Mouse (Mus musculus) heart, embryonic 13.5 days (tissue): ENCODE measurements at regions not wholly inside any gene's neighbourhood (a gene's known extent, or its start where the extent isn't known, plus 50 kb on each side); places are given as distances from the start of the nearest gene placed in this dataset.

Experiments used
- ATAC-seq: fragments of 200-750 bp; cut with Nextera tagmentation; 2 replicates; pipeline ENCODE4 v1.8.0; 2017; ENCODE audit warnings: moderate TSS enrichment; ENCODE audit not compliant: insufficient number of reproducible peaks, low FRiP score, low TSS enrichment; ENCODE audit errors: extremely low read depth
- H3K27ac ChIP-seq: fragments of 300-500 bp; sonication (generic); replicated peaks from 2 replicates; pipeline ENCODE4 v1.5.1; 2015; ENCODE audit warnings: moderate library complexity, mild to moderate bottlenecking, inconsistent platforms
- H3K27me3 ChIP-seq: fragments of 300-500 bp; sonication (generic); replicated peaks from 2 replicates; pipeline ENCODE4 v1.6.1; 2015; ENCODE audit warnings: mild to moderate bottlenecking, inconsistent platforms
- H3K36me3 ChIP-seq: fragments of 300-500 bp; sonication (generic); 2 replicates; pipeline ENCODE4 v1.6.1; 2015; ENCODE audit warnings: mild to moderate bottlenecking, inconsistent platforms
- H3K4me1 ChIP-seq: fragments of 300-500 bp; sonication (generic); 2 replicates; pipeline ENCODE4 v1.6.1; 2015; ENCODE audit warnings: inconsistent platforms
- H3K4me2 ChIP-seq: fragments of 300-500 bp; sonication (generic); 2 replicates; pipeline ENCODE4 v1.6.1; 2015; ENCODE audit warnings: inconsistent platforms, mild to moderate bottlenecking, moderate library complexity
- H3K4me3 ChIP-seq: fragments of 300-500 bp; sonication (generic); 2 replicates; pipeline ENCODE4 v1.5.1; 2015; ENCODE audit warnings: moderate library complexity, mild to moderate bottlenecking, inconsistent platforms
- H3K9ac ChIP-seq: fragments of 300-500 bp; sonication (generic); 2 replicates; pipeline ENCODE4 v1.6.1; 2015; ENCODE audit warnings: inconsistent platforms, mild to moderate bottlenecking, moderate library complexity
- H3K9me3 ChIP-seq: fragments of 300-500 bp; sonication (generic); 2 replicates; pipeline ENCODE4 v1.6.1; 2016; ENCODE audit warnings: inconsistent platforms
- WGBS: fragments of 180-500 bp; shearing (Covaris S2); methylation state at CpG from one replicate; pipeline ENCODE4 v1.1.7; 2015; ENCODE audit warnings: mixed read lengths; 5-methylcytosine and 5-hydroxymethylcytosine counted together

DNA sequence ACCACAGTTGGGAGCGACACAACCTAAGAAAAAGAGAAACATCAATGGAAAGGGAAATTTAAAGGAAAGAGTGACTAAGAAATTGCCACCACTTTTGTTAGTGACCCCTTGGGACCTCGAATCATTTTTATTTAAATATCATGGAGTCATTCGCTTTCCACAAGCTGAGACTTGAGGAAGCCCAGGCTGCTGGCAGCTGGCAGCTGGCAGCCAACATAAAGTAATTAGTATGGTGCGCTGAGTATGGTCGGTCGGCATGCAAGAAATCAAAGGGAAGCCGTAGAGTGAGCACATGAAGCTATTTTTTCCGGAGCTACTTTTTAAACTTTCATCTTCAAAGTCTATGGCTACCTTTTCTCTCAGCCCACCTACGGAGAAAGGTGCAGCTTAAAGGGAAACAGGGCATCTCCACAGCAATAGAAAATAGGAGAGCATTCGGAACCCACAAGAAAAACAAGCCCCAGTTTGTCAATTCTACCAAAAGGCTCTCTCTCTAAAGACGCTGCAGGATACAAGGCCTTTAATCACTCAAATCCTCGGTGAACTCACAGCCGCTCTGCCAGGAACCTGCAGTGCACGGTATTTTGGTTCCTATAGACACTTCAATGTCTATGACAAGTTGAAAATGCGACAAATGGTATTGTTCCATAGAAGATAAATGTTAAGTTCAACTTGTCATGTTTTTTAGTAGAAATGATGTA, 206.6 kb upstream of the Tll1 start:
- 67% methylated on average over 15 of the region's 15 CpGs for WGBS
- Histone ChIP-seq H3K9me3 (no peaks in the 10 kb centered on the region), H3K4me2 (no peak overlapping the region), H3K27ac (no peak overlapping the region), H3K4me1 (no peaks in the 10 kb centered on the region), H3K9ac (no peak overlapping the region), H3K27me3 (no peaks in the 10 kb centered on the region), H3K36me3 (no peaks in the 10 kb centered on the region), H3K4me3 (no peak overlapping the region)
- no peak for ATAC-seq

DNA sequence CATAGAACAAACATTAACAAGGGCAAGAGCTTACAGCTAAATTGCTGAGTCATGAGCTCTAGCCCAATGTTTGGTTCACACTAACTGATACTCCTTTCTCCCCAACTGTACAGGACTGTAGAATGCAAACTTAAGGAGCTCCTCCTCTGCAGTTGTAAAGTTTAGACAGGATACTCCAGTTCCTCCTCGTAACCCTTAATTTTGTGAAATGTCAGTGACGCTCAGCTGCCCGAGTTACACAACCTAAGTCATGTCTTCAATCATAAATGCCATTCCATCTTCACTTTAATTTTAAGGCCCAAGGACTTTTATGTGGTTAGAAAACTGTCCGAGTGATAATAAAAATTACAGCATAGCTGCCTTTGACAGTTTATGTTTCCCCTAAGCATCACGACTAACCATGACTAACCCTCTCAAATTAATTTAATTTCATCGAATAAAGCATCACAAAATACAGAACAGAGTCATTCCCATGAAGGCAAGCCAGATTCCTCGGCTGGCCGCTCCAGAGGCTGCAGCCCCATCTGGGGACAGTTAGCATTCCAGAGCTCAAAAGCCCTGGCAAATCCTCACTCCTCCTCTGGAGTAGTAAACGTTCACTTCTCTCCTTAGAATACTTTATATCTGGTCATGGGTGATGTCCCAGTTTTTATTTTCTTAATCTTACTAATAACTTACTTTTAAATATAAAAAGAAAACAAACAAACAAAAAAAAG, 200.9 kb upstream of the Tll1 start:
- ATAC-seq = no peak
- Histone ChIP-seq H3K27ac (no peak overlapping the region), H3K36me3 (no peaks in the 10 kb centered on the region), H3K9me3 (no peaks in the 10 kb centered on the region), H3K4me1 (no peaks in the 10 kb centered on the region), H3K4me2 (no peak overlapping the region), H3K4me3 (no peak overlapping the region), H3K27me3 (no peaks in the 10 kb centered on the region), H3K9ac (no peak overlapping the region)
- WGBS = 56% methylated on average over 9 of the region's 9 CpGs

DNA sequence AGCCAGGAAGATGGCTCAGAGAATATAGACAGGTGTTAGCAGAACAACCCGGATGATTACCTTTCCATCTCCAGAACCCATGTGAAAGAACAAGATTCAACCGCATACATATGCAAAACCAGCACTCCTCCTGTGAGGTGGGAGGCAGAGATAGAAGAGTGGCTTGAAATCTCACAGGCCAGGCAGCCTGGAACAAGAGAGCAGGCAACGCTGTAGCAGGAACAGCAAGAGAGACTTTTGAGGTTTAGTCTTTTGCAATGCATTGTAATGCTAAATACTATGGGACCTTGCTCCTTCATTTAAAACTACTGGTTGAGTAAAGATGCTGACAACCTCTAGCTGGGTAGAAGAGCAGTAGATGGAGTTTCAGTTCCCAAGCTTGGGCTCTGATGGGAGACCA, 193.5 kb upstream of the Tll1 start:
- Histone ChIP-seq H3K4me3 (no peak overlapping the region), H3K36me3 (no peaks in the 10 kb centered on the region), H3K4me2 (no peak overlapping the region), H3K9ac (no peak overlapping the region), H3K4me1 (peaks cover 9% of the 10 kb centered on the region; the same call in 1 of the 2 replicates), H3K27ac (no peak overlapping the region), H3K27me3 (no peaks in the 10 kb centered on the region), H3K9me3 (no peaks in the 10 kb centered on the region)
- ATAC-seq = no peak
- 72% methylated on average over 3 of the region's 3 CpGs for WGBS

DNA sequence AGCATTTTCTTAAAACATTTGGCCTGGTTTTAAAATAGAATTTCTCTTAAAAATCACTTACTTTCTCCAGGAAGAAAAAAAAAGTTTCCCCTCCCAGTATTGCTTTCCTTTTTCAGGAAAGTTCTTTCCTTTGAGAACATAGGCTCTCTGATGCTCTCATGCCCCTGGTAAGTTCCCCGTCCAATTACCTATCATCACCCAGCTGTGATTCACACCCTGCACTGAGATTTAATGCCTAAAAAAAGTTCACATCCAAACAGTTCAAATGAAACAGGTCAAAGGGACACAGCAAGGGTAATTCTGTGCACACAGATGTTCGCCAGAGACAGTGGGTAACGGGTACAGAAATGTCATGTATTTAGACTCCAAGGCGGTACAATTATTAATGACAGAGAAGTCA, 191.8 kb upstream of the Tll1 start:
- no peaks in the 10 kb centered on the region for H3K27me3 ChIP-seq
- WGBS = 29% methylated on average over 4 of the region's 4 CpGs
- no peaks in the 10 kb centered on the region for H3K9me3 ChIP-seq
- no peak for ATAC-seq
- H3K9ac ChIP-seq = no peak overlapping the region
- 0 out of 2 replicates have a peak overlapping the region, but pooled peaks have one; percentile 5 for H3K27ac ChIP-seq
- no peak overlapping the region for H3K4me3 ChIP-seq
- peaks cover 9% of the 10 kb centered on the region; the same call in 1 of the 2 replicates for H3K4me1 ChIP-seq
- H3K4me2 ChIP-seq = no peak overlapping the region
- H3K36me3 ChIP-seq = no peaks in the 10 kb centered on the region

DNA sequence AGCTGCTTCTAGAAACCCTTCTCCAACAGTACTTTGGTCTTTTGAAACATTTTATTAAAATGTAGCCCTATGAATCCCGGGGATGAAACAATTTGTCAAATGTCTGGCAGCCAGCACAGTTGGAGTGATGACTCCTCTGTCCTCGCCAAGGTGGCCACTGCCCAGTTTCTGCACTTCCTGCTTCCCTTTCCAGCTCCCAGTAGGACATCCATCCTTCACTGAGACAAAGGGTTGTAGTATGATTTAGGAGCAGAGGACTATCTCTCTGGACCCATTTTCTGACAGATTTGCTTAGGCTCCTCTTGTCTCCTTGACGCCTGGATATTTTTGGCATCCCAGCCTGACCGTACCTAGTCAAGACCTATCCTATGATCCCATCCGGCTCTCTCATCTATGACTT, 189.7 kb upstream of the Tll1 start:
- Histone ChIP-seq H3K9ac (no peak overlapping the region), H3K4me1 (peaks cover 9% of the 10 kb centered on the region; the same call in 1 of the 2 replicates), H3K27me3 (no peaks in the 10 kb centered on the region), H3K36me3 (no peaks in the 10 kb centered on the region), H3K27ac (no peak overlapping the region), H3K9me3 (no peaks in the 10 kb centered on the region), H3K4me2 (no peak overlapping the region), H3K4me3 (no peak overlapping the region)
- WGBS = 67% methylated on average over 5 of the region's 5 CpGs
- ATAC-seq = no peak

DNA sequence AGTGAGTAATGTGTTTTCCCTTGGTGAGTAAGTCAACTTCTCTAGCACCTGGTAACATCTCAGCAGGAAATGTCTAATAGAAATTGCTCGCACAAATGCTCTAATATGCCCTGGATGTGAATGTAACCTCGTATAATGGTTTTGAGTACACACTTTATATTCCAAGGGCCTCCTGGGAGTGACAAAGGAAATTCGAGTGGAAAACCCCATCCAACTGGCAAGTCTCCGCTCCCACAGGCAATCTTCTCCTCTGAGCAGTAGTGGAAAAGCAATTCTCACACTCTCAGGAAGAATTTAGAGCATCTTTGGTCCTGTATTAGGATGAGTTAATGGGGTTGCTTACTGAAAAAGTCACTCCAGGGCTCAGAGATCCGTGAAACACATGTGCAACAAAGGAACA, 183.4 kb upstream of the Tll1 start:
- no peaks in the 10 kb centered on the region for H3K36me3 ChIP-seq
- H3K27ac ChIP-seq = no peak overlapping the region
- ATAC-seq = no peak
- no peak overlapping the region for H3K4me3 ChIP-seq
- WGBS = 77% methylated on average over 5 of the region's 5 CpGs
- H3K27me3 ChIP-seq = no peaks in the 10 kb centered on the region
- no peaks in the 10 kb centered on the region for H3K9me3 ChIP-seq
- H3K4me1 ChIP-seq = no peaks in the 10 kb centered on the region
- H3K9ac ChIP-seq = no peak overlapping the region
- H3K4me2 ChIP-seq = no peak overlapping the region

DNA sequence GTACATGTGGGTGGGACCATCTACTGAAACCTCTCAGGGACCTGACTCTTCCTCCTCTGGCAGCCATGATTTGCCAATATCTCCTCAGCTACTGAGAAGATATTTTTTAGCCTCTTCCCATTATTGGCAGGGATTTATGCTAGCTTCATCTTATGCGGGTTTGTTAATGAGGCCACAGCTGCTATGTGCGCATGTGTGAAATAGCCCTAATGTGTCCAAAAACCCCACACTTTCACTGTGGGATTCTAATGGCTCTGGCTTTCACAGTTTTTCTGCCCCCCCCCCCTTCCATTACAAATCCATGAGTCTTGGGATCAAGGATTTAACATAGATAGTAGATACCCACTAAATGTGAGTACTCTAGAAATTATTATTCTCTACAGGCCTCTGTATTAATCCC, 182.2 kb upstream of the Tll1 start:
- no peak overlapping the region for H3K9ac ChIP-seq

DNA sequence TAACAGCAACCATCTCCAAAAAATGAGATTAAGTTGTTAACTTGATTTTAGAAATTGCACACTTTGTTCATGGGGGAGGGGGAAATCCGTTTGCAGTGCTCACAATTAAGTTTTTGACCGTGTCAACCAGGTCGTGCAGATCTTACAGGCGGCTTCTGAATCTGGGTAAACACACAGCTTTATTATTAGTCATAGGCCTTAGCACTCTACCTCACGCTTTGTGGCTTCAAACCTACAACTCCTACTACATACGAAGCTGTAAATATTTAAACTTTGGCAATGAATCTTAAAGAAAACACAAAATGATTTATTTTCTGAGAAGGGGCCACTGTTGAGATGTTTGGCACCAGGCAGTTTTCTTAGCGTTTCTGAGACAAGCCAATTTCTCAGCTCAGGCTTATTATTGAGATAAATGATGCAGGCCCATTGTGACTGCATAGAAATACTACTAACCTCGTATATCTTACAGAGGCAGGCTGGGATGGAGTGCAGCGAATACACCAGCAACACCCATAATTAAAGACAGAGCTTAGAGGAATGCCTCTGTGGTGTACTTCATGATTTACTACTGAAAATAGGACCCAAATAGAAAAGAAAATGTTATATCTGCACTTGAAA, 173.8 kb upstream of the Tll1 start:
- 77% methylated on average over 9 of the region's 9 CpGs for WGBS
- Histone ChIP-seq H3K4me1 (no peaks in the 10 kb centered on the region), H3K27ac (no peak overlapping the region), H3K4me2 (no peak overlapping the region), H3K4me3 (no peak overlapping the region), H3K27me3 (no peaks in the 10 kb centered on the region), H3K36me3 (no peaks in the 10 kb centered on the region), H3K9me3 (no peaks in the 10 kb centered on the region), H3K9ac (no peak overlapping the region)
- ATAC-seq = no peak

More for the DNA sequence above, 182.2 kb upstream of the Tll1 start:
- Histone ChIP-seq H3K4me3 (no peak overlapping the region), H3K27ac (no peak overlapping the region), H3K4me2 (no peak overlapping the region), H3K9me3 (no peaks in the 10 kb centered on the region), H3K27me3 (no peaks in the 10 kb centered on the region), H3K4me1 (no peaks in the 10 kb centered on the region), H3K36me3 (no peaks in the 10 kb centered on the region)
- ATAC-seq = no peak
- WGBS = 83% methylated on average over 2 of the region's 2 CpGs

DNA sequence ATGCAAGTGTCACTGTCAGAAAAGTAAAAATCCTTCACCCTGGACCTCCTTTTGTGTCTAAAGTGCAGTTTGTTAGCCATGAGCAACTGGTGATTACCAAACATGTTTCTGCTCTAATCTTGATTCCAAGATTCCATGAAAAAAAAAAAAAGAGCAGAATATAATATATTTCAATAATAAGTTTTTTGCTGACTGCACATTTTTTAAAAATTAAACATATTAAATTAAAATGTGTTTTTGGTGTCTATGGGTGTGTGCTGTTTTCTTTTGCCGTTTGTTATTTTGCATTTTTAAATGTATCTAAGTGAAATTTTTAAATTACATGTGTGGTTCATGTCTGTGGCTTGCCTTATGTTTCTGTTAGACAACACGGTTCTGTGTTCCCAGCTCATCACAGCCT, 171.8 kb upstream of the Tll1 start:
- no peak overlapping the region for H3K4me3 ChIP-seq
- 77% methylated on average over 2 of the region's 2 CpGs for WGBS
- H3K27me3 ChIP-seq = no peaks in the 10 kb centered on the region

DNA sequence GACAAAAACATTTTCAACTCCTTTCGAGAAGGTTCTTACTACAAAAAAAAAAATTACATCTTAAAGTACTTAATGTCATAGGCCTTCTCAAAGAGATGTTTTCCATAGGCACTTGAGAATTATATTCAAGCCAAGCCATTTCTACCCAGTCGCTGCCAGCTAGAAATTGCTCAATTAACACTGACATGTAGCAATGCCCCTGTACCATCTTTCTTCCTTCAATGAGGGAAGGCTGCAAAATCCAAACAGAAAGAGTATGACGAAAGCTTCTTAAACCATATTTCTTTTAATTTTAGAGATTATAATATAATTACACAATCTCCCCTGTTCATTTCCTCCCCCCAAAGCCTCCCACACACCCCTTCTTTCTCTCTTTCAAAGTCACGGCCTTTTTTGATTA, 169.4 kb upstream of the Tll1 start:
- no peak overlapping the region for H3K27ac ChIP-seq
- H3K4me3 ChIP-seq = no peak overlapping the region
- WGBS = 77% methylated on average over 4 of the region's 4 CpGs
- H3K4me2 ChIP-seq = no peak overlapping the region
- H3K36me3 ChIP-seq = no peaks in the 10 kb centered on the region
- peaks cover under 1% of the 10 kb centered on the region for H3K4me1 ChIP-seq
- no peaks in the 10 kb centered on the region for H3K27me3 ChIP-seq
- no peaks in the 10 kb centered on the region for H3K9me3 ChIP-seq
- H3K9ac ChIP-seq = no peak overlapping the region
- no peak for ATAC-seq

More for the DNA sequence above, 171.8 kb upstream of the Tll1 start:
- no peaks in the 10 kb centered on the region for H3K9me3 ChIP-seq
- no peaks in the 10 kb centered on the region for H3K4me1 ChIP-seq
- H3K9ac ChIP-seq = no peak overlapping the region
- H3K27ac ChIP-seq = no peak overlapping the region
- no peaks in the 10 kb centered on the region for H3K36me3 ChIP-seq
- ATAC-seq = no peak
- H3K4me2 ChIP-seq = no peak overlapping the region

DNA sequence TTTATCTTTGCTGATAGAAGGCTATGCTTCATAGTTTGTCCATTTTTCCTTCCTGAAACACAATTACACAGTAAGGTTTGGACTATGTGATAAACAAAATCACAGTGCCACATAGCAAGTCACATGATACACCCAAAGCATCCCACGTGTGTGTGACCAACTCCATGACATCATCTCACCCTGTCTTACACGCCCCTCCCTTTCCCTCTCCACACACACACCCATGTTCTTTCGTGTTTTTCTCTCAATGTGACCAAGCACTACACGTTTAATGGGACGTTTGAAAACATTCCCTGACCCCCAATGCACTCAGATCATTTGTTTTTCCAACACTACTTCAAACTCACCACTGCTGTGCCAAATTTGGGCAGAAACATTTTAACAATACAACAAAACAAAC, 168.9 kb upstream of the Tll1 start:
- Histone ChIP-seq H3K27me3 (no peaks in the 10 kb centered on the region), H3K9ac (no peak overlapping the region), H3K9me3 (no peaks in the 10 kb centered on the region), H3K27ac (no peak overlapping the region), H3K36me3 (no peaks in the 10 kb centered on the region), H3K4me2 (no peak overlapping the region), H3K4me3 (no peak overlapping the region), H3K4me1 (peaks cover 6% of the 10 kb centered on the region)
- no peak for ATAC-seq
- WGBS = 55% methylated on average over 5 of the region's 5 CpGs
